Mouse (Mus musculus) T-helper 2 cell (primary cell): ENCODE data around the gene Slc48a1.

Experiments used
- in situ Hi-C: fragments of 300-600 bp; cut with MboI, MseI; formaldehyde crosslinking; loops from one replicate; pipeline ENCODE4 v1.15.1; 2025; ENCODE audit warnings: high pct_unique_total_duplicates

Slc48a1 gene

DNA sequence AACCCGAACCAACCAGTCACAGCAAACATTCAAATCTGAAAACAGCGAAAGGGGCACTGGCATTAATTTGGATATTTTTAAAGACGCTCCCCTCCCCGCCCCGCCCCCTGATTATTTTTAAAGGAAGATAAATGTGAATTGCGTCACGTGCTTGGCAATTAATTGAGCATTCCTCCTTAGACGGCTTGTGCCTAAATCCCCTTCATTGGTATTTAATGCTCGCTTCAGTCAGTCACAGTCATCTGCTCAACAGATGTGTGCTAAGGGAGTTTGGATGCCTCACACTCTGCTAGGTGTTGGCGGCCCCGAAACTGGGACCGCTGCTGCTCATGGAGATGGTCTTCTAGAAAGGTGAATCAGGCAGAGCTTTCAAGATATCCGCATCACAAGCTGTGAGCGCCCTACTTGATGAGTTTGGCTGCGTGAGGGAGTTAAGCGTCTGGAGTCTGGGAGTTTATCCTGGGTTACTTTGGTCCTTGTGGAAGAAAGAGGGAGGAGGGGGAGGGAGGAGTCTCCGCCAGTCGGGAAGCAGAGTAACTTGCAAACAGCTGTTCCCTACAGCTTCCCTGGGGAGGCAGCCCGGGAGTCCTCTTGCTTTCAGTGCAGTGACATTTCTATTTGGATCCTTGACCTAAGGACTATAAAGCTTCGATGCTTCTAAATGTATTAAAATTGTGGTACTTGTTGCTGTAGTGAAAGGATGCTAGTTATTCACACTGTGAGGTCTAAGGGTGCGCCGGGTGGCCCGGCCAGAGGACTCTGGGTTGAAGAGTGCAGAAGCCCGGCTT is 3.8 kb downstream of the Slc48a1 start:
- in situ Hi-C loops = loop anchor here (10.0 kb wide), 1 partner anchor 327 kb away; no protein-coding TSS in a partner anchor

DNA sequence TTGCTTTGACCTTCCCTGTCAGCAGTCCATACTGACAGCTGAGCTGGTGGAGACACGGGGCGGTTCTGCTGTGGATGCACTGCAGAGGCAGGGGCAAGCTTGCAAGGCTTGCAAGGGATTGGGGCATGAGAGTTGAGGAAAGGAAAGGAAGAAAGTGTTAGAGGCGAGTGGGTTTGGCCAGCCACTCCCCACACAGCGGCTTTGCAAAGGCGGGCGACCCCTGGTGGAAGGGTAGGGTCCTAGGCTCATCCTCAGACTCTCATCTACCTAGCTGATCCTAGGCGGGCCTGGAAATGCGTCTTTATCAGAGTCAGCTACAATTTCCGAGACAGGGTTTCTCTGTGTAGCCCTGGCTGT is 4.4 kb downstream of the Slc48a1 start:
- in situ Hi-C loops = loop anchor here (10.0 kb wide), 1 partner anchor 328 kb away; no protein-coding TSS in a partner anchor

DNA sequence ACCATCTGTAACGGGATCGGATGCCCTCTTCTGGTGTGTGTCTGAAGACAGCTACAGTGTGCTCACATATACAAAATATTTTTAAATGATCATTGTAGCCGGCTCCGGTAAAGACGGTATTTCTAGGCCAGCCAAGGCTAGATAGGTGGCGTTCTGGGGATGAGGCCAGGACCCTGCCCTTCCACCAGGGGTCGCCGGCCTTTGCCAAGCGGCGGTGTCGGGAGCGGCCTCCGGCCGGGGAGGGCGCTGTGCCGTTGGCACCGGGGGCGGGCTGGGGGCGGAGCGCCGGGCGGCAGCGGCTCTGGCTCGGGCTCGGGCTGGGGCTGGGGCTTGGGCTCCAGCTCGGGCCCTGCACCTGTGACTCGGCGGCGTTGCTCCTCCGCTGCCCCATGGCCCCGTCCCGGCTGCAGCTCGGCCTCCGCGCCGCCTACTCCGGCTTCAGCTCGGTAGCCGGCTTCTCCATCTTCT is 5.8 kb downstream of the Slc48a1 start:
- in situ Hi-C loops = loop anchor here (10.0 kb wide), 1 partner anchor 329 kb away; no protein-coding TSS in a partner anchor

DNA sequence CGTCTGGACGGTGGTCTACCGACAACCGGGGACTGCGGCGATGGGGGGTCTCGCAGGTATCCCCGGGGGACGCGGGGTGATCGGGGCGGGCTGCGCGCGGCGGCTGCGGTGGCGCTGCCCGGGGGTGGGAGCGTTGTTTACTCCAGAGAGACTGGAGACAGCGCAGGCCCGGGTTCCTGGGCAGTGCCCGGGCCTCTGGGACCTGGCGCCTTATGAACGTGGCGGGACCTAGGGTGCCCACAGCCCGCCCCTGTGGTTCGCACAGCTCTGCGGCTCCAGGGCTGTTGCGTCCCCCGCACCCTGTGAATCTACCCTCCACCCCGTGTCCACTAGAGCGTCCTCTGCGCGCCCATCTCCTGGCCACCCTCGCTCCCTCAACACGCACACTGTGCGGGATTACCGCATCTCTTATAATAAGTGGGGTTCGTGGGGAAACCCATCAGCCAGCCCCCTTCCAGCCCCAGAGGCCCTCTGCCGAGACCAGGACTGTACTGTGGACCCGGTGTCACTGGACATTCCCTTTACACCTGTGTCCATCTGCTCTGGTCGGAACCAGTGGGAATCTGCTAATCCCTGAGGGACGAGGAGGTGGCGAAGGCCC is 6.3 kb downstream of the Slc48a1 start:
- in situ Hi-C loops = loop anchor here (10.0 kb wide), 1 partner anchor 330 kb away; no protein-coding TSS in a partner anchor

DNA sequence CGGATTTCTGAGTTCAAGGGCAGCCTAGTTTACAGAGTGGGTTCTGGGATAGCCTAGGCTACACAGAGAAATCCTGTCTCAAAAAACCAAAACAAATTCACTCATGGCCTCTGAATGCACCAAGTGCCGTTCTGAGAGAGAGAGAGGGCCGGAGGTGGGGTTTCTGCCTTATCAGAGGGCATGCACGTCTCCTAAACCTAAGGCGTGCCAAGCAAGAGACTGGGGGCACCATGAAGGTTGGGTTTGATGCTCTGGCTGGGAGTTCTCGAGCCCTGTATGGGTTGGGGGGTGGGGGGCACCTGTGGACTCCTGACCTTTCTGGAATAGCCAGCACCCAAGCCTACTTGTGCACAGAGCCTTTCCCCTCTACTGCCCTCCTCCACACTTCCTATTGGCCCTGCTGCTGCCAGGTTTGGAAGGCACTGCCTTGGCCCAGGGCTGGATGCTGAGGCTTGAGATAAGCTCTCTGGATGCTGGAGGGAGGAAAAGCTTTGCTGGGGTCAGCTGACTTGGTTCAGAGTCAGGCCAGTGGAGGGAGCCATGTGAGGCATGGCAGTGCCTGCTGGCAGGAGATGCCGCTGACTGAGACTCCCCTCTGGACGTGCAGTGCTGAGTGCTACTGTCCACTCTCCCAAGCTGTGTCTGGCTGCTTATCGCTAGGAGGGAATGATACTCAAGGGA is 7.6 kb downstream of the Slc48a1 start:
- in situ Hi-C loops = loop anchor here (10.0 kb wide), 1 partner anchor 331 kb away; no protein-coding TSS in a partner anchor

DNA sequence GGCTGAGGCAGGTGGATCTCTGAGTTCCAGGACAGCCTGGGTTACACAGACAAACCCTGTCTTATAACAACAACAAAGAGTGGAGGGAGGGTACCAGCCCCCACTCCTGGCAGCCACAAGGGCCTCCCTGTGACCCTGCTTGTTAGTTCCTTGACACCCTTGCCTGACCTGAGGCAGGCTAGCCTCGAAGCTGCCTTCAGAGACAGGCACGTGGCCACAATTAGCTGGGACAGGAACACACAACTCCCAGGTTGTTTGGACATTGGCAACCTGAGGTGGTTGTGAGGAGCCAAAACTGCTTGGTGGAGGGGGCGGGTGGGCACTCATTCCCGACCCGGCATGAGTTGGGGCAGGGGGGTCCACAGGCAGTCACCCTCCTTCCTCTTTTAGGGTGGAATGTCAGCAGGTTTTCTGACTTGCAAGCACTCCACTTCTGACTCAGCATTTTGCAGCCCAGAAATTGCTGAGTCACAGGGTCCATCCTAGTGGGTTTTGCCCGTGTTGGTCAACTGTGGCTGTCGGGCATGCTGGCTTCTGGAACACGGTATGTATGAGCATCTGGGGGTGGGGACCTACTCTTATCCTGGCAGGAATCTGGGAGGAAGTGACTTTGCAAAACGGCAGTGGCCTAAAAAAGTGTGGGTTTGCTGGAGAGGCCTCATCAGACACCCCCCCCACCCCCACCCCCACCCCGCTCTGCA is 8.2 kb downstream of the Slc48a1 start:
- in situ Hi-C loops = loop anchor here (10.0 kb wide), 1 partner anchor 332 kb away; no protein-coding TSS in a partner anchor

DNA sequence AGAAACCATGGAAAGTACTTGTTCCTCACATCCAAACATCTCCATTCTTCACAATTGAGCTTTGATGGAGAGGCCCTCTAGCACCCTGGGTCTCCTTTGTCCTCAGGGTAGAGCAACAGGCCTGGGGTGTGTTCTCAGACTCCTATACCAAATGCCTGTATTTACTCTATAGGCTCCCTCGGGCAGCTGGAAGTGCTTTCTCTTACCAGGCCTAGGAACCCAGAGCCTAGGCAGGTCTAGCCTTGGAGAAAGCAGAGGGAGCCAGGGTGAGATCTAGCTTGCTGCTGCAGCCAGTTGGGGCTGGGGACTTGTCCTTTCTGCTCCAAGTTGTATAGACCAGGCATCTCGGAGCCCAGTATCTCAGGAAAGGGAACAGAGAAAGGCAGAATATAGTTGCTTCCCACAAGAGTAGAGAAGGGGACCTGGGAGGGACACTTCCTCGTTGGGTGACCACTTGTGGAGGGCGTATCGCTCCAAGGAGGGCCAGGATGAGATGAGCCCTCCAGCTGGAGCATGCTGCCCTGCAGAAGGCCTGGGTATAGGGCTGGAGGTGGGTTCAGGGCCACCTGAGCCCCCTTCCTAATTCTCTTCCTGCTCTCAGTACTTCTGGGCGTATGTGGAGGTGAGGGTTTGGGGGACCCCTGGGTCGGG is 9.0 kb downstream of the Slc48a1 start:
- in situ Hi-C loops = loop anchor here (10.0 kb wide), 1 partner anchor 332 kb away; no protein-coding TSS in a partner anchor

DNA sequence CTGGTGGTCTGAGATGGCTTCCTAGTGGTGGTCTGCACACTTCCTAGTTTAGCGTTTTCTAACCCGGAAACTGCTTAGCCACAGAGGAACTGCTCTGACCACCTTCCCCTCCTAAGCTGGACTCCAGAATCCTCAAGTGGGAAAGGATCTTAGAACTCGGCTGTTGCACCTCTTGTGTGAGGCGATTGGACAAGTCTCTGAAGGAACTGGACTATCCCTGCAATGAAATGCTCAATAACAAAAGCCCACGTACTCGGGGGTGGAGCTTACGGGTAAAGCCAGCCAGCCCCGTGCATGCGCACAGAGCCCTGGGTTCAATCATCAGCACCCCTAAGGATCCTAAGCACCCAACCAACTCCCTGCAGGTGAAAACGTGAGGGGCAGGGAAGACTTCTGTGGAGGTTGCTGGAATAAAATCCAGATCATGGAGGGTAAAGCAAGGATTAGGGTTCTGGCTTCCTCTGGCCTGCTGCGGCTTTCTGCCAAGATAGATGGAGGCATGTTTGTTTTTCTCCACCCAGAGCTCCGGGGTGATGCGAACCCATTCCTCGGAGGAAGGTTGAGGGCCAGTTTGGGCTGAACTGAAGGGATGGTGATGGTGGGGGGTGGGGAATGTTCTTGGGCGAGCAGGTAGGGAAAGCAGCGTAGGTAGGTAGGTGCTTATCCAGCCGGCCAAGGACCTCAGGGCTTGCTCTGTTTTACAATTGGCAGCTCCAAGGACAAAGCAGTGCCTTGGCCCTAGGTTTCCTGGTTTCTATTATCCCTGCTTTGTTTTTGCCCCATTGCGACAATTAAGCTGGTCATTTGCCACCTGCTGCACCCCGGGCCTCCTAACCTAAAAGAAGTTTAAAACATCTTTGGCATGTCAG is 9.7 kb downstream of the Slc48a1 start:
- in situ Hi-C loops = loop anchor here (10.0 kb wide), 1 partner anchor 333 kb away; no protein-coding TSS in a partner anchor

DNA sequence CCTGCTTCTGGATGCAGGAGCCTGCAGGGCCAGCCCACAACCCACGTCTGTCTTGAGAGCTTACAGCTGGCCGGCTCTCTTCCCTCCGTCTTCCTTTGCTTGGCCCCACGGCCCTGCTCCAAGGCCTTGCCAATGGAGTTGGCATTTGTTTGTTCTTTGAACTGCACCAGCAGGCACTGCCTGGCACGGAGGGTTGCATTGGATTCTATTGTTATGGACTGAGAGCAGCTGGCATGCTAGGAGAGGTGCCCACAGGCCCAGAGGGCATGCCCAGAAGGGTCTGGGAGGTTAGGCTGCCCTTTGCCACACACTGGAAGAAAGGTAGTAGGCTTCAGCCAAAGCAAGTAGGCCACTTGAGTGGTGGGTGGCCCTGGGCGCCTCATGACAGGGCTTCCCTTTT is 10.5 kb downstream of the Slc48a1 start:
- in situ Hi-C loops = loop anchor here (10.0 kb wide), 1 partner anchor 334 kb away; no protein-coding TSS in a partner anchor

DNA sequence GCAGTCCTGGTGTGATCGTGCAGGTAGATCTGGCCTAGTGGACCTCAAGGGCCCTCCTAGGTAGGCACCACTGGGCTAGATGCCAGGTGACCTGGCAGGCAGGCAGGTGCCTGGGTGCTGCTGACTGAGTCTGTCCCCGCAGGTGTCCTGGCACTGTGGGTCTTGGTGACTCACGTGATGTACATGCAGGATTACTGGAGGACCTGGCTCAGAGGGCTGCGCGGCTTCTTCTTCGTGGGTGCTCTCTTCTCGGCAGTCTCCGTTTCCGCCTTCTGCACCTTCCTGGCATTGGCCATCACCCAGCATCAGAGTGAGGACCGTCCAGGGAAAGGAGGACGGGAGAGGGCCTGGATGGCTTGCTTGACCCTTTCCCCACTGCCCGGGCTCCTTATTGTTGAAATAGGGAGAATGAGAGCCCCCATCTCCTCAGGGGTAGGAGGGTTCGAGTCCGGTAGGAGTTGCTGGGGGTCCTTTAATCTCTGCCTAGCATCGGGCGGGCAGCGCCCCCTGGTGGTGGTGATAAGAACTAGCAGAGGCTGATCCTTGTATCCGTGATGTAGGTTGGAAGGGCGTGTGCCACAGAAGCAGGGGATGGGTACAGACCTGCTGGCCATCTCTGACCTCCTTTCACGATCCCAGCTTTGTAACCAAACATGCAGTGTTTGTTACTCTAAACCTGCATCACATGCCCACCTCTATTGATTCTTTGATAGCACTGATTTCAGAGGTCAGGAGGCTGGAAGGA is 11.6 kb downstream of the Slc48a1 start:
- in situ Hi-C loops = loop anchor here (5.0 to 10.0 kb wide), 3 partner anchors 42 to 335 kb away; no protein-coding TSS in a partner anchor

DNA sequence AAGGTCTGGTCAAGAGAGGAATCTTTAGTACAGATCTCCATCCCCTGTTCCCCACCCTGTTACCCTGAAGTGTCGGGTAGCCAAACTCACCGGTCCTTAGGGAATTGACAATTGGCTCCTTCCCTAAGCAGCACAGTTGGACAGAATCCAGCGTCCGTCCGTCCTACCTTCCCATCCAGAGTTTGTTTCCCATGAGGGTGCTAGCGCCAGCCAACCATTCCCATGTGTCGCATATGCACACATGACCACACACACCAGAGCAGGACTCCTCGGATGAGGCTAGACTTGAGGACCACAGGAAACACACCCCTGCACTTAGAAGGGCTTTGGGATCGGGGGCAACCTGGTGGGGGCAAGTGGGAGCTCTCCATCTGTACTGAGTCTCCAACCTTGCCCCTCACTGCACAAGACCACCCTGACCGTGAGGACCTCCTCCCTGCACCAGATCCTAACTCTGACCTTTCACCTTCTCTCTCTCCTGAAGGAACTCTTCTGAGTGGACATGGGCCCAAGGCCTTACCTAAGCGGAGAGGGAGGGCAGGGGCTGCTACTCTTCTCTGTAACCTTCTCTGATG is 12.9 kb downstream of the Slc48a1 start:
- in situ Hi-C loops = loop anchor here (5.0 kb wide), 2 partner anchors 41 to 74 kb away; no protein-coding TSS in a partner anchor

DNA sequence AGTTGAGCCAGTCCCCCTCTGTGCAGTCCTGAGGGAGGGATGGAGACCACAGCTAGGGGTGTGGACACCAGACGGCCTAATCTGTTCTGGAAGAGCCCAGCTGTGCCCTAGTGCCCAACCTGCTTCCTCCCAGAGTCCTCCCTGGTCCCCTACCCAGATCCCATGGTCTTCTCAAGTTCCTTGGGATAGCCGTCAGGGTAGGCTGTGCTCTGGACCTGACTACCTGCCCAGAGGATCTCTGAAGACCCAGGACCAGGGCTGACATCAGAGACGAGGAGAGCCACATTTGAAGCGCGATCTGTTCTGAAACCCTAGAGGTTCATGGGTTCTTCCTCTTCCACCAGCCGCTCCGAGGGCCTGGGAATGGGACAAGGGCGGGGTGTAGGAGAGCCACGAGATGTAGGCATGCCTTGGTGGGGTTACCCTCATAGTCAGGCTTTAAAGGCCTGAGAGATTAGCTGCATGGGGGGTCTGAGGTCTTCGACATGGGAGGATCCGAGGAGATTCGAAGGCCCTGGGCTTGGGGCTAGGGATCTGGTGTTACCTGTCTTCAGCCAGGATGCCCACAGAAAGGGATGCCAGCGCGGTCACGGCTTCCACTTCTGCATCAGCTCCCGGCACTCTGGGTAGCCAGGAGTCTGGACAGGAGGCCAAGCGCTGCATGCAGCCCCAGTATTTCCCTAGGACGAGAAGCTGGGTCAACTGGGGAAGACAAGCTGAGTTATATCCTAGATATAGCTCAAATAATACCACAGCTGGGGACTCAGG is 15.2 kb downstream of the Slc48a1 start:
- in situ Hi-C loops = loop anchor here (5.0 kb wide), 2 partner anchors 39 to 76 kb away; no protein-coding TSS in a partner anchor

DNA sequence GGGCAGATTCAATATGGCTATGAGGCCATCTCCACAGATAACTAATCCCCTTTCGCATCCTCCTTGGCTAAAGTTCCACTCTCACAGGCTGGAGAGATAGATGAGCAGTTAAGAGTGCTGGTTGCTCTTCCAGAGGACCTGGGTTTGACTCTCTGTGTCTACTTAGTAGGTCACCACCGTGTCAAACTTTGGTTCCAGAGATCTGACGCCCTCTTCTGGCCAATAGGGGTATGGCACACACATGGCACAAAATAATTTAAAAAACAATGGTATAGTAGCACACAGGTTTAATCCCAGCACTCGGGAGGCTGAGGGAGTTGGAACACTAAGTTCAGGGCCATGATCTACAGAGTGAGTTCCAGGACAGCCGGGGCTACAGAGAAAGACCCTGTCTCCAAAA is 15.9 kb downstream of the Slc48a1 start:
- in situ Hi-C loops = loop anchor here (5.0 kb wide), 2 partner anchors 38 to 77 kb away; no protein-coding TSS in a partner anchor

DNA sequence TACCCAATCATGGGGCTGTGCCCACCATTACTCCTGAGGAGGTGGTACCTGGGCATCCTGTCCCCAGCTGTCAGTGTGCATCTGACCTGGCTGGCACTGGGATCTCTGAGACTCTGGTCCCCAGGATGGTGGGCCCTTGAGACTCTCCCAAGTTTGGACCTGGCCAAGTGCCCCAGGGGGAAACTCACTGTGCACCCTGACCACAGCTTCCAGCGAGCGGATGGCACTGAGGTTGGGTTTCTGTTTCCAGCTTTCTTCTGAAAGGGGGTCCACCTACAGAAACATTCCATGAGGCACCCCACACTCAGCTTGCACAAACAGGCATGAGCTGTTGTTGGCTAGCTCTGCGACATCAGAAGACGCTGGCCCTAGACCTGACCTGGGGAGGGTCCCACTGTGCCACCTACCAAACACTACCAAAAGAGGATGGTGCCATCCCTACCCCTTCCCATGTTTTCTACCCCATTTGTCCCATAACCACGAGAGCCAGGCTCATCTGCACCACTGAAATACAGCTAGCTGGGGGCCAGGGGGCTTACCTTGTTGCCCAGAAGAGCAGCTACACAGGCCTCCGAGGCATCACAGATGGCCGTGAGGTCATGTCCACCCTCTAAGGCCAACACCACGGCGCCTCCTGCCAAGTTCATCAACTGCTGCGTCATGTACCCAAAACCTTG is 17.4 kb downstream of the Slc48a1 start:
- in situ Hi-C loops = no loop called here

DNA sequence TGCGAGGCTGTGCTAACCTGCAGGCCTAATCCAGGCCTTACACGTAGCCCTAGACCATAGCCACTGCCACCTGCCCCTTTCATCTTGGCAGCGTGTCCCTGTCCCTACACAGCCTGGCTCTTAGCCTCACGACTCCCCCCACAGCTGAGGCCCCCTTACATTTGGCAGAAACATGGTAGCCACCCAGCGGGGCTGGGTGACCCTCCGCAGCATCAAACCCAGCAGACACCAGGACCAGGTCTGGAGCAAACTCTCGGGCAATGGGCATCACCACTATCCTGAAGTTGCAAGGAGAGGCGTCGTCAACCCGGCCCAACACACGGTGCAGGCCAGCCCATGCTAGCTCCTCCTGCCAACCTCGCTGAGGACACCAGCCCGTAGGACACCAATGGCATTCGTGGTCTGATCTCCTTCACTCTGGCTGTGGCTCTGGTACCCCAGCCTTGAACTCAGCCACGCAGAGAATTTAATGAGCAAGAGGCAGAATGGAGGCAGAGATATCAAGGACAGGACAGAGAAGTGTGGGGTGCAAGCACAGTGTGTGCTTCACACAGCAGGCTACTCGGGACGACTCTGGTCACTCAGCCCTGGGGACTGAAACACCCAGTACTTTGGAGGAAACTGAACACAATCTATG is 18.5 kb downstream of the Slc48a1 start:
- in situ Hi-C loops = no loop called here

DNA sequence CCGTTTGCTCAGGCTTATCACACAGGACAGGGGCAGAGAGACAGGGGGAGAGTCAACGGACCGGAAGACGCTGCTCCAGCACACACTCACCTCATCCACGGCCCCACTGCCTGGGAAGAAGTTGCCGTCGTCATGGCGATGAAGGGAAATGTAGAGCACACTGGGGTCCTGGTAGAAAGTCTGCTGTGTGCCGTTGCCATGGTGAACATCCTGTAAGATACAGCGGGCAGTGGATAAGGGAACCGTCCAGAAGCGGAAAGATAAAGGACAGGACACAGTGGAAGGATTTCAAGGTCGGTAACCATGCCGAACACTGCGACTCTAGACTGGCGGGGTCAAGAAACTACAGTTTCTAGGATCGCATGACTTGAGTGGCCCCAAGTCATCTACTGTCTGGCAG is 19.8 kb downstream of the Slc48a1 start:
- in situ Hi-C loops = no loop called here

DNA sequence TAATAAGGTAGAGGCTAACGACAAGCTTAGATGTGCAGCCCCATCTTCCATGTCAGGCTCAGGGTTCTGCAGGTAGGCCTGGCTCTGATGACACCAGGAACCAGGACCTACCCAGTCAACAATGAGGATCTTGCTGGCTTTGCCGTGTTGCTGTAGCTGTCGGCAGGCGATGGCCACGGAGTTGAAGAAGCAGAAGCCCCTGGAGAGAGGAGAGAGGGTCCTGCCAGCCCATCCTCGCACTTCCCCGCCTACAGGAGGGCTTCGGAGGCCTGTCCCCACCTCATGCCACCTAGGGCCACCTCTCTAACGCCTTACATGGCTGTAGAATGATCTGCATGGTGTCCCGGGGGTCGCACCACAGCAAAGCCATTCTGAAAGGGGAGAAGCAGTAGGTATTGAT is 21.1 kb downstream of the Slc48a1 start:
- in situ Hi-C loops = no loop called here
